Mouse (Mus musculus) limb, embryonic 11.5 days (tissue): ENCODE results near the gene Cdkn2d. TPM values are rescaled to one million over a fixed set of nuclear protein-coding genes. Genes with fewer than 3 reads are reported as not detected.

Experiments
- ATAC-seq: fragments of 200-750 bp; cut with Nextera tagmentation; 2 replicates; pipeline ENCODE4 v1.8.0; 2017; ENCODE audit warnings: low read depth; ENCODE audit not compliant: insufficient number of reproducible peaks, low FRiP score, low TSS enrichment
- DNase-seq: peaks from one replicate; pipeline ENCODE4 v3.0.0-alpha.2; 2015; ENCODE audit warnings: low spot score
- H3K27ac ChIP-seq: fragments of 300-500 bp; sonication (generic); replicated peaks from 2 replicates; pipeline ENCODE4 v1.5.1; 2014; ENCODE audit warnings: low read depth, mild to moderate bottlenecking, low read length
- H3K27me3 ChIP-seq: fragments of 300-500 bp; sonication (generic); 2 replicates; pipeline ENCODE4 v1.6.1; 2014; ENCODE audit warnings: mild to moderate bottlenecking, low read length, mixed read lengths; ENCODE audit not compliant: control insufficient read depth, insufficient read depth
- H3K36me3 ChIP-seq: fragments of 300-500 bp; sonication (generic); 2 replicates; pipeline ENCODE4 v1.6.1; 2014; ENCODE audit warnings: mild to moderate bottlenecking, low read length, moderate library complexity, mixed read lengths; ENCODE audit not compliant: control insufficient read depth, insufficient read depth
- H3K4me1 ChIP-seq: fragments of 300-500 bp; sonication (generic); 2 replicates; pipeline ENCODE4 v1.6.1; 2014; ENCODE audit warnings: low read length, mixed read lengths; ENCODE audit not compliant: control insufficient read depth, insufficient read depth
- H3K4me2 ChIP-seq: fragments of 300-500 bp; sonication (generic); 2 replicates; pipeline ENCODE4 v1.6.1; 2014; ENCODE audit warnings: low read depth, mild to moderate bottlenecking, moderate library complexity; ENCODE audit not compliant: severe bottlenecking
- H3K4me3 ChIP-seq: fragments of 300-500 bp; sonication (generic); 2 replicates; pipeline ENCODE4 v1.5.1; 2014; ENCODE audit warnings: low read depth, low read length
- H3K9ac ChIP-seq: fragments of 300-500 bp; sonication (generic); 2 replicates; pipeline ENCODE4 v1.6.1; 2014; ENCODE audit warnings: mild to moderate bottlenecking, low read length
- H3K9me3 ChIP-seq: fragments of 300-500 bp; sonication (generic); 2 replicates; pipeline ENCODE4 v1.6.1; 2016; ENCODE audit warnings: low read length; ENCODE audit not compliant: control insufficient read depth
- WGBS: fragments of 180-500 bp; shearing (Covaris S2); extraction: QIAGEN DNeasy Blood & Tissue Kit; methylation state at CpG from one replicate; pipeline ENCODE4 v1.1.7; 2014; 5-methylcytosine and 5-hydroxymethylcytosine counted together
- polyA plus RNA-seq: library from polyadenylated mRNA; unstranded; fragments of >200 nt; fragmentation: Nextera tagmentation; extraction: Ambion mirVana; gene quantifications from 2 replicates; pipeline ENCODE4 v1.2.1, GENCODE M21; 2014

The Cdkn2d gene
- polyA plus RNA-seq, 1 experiment from 2014 or later = 42.7 TPM

GRCm38 (mm10) chr9:21251116-21251735, 40.0 kb downstream of the Cdkn2d start:
- DNase-seq = no peak
- no peak overlapping the region for H3K9ac ChIP-seq
- H3K27me3 ChIP-seq = peaks cover 45% of the 10 kb centered on the region
- ATAC-seq = no peak
- no peak overlapping the region for H3K27ac ChIP-seq
- H3K9me3 ChIP-seq = no peaks in the 10 kb centered on the region
- H3K4me3 ChIP-seq = no peak overlapping the region
- H3K4me2 ChIP-seq = no peak overlapping the region
- no peaks in the 10 kb centered on the region for H3K36me3 ChIP-seq
- peaks cover 12% of the 10 kb centered on the region for H3K4me1 ChIP-seq
- WGBS = 37% methylated on average over 13 of the region's 13 CpGs

GRCm38 (mm10) chr9:21250509-21250908, 40.7 kb downstream of the Cdkn2d start:
- peaks cover 52% of the 10 kb centered on the region for H3K27me3 ChIP-seq
- DNase-seq = no peak

GRCm38 (mm10) chr9:21249629-21250508, 41.3 kb downstream of the Cdkn2d start:
- Histone ChIP-seq H3K9me3 (no peaks in the 10 kb centered on the region), H3K4me1 (peaks cover 15% of the 10 kb centered on the region), H3K4me3 (no peak overlapping the region), H3K27ac (no peak overlapping the region), H3K9ac (no peak overlapping the region), H3K36me3 (no peaks in the 10 kb centered on the region), H3K4me2 (no peak overlapping the region), H3K27me3 (peaks cover 59% of the 10 kb centered on the region)
- ATAC-seq (no peak), DNase-seq (no peak)
- WGBS = 17% methylated on average over 17 of the region's 17 CpGs

More at GRCm38 (mm10) chr9:21250509-21250908, 40.7 kb downstream of the Cdkn2d start:
- H3K36me3 ChIP-seq = no peaks in the 10 kb centered on the region
- H3K9me3 ChIP-seq = no peaks in the 10 kb centered on the region
- WGBS = 42% methylated on average over 2 of the region's 2 CpGs
- no peak for ATAC-seq
- no peak overlapping the region for H3K27ac ChIP-seq
- H3K4me3 ChIP-seq = no peak overlapping the region
- H3K9ac ChIP-seq = no peak overlapping the region
- H3K4me2 ChIP-seq = no peak overlapping the region
- H3K4me1 ChIP-seq = peaks cover 12% of the 10 kb centered on the region

- H3K4me2 ChIP-seq = peak within 1 kb of the TSS; percentile 33
- H3K27ac ChIP-seq = no peak within 1 kb of the TSS
- ATAC-seq = no peak
- peak; percentile 40 for DNase-seq
- no peak within 1 kb of the TSS for H3K9ac ChIP-seq
- 2% methylated on average over 29 of the region's 30 CpGs for WGBS
- H3K27me3 ChIP-seq = peaks cover 74% of the 10 kb centered on the region
- H3K9me3 ChIP-seq = no peaks in the 10 kb centered on the region
- peaks cover 22% of the 10 kb centered on the region for H3K4me1 ChIP-seq
- H3K4me3 ChIP-seq = peak within 1 kb of the TSS; percentile 16; the same call in 1 of the 2 replicates
- H3K36me3 ChIP-seq = no peaks in the 10 kb centered on the region
Measured at GRCm38 (mm10) chr9:21248326-21248725, 42.9 kb downstream of the Cdkn2d start, which contains the start of gene S1pr5. Gene S1pr5, minus strand, starts transcription at chr9:21248443.

GRCm38 (mm10) chr9:21246342-21246741, 44.9 kb downstream of the Cdkn2d start:
- WGBS = 70% methylated on average over 1 of the region's 1 CpGs
- no peak for ATAC-seq

GRCm38 (mm10) chr9:21245113-21245487, 46.1 kb downstream of the Cdkn2d start:
- Histone ChIP-seq H3K36me3 (no peaks in the 10 kb centered on the region), H3K4me3 (peak overlapping the region; percentile 45), H3K27ac (no peak overlapping the region), H3K4me2 (peak overlapping the region; percentile 77), H3K9ac (peak overlapping the region; percentile 47), H3K4me1 (peaks cover 16% of the 10 kb centered on the region), H3K27me3 (peaks cover 72% of the 10 kb centered on the region), H3K9me3 (no peaks in the 10 kb centered on the region)
- 3% methylated on average over 16 of the region's 16 CpGs for WGBS
- DNase-seq (no peak), ATAC-seq (no peak)

More at GRCm38 (mm10) chr9:21246342-21246741, 44.9 kb downstream of the Cdkn2d start:
- peaks cover 21% of the 10 kb centered on the region for H3K4me1 ChIP-seq
- H3K27ac ChIP-seq = no peak overlapping the region
- H3K27me3 ChIP-seq = peaks cover 83% of the 10 kb centered on the region
- H3K36me3 ChIP-seq = no peaks in the 10 kb centered on the region
- H3K4me3 ChIP-seq = no peak overlapping the region
- H3K4me2 ChIP-seq = no peak overlapping the region
- H3K9ac ChIP-seq = no peak overlapping the region
- H3K9me3 ChIP-seq = no peaks in the 10 kb centered on the region
- no peak for DNase-seq

GRCm38 (mm10) chr9:21244428-21245112, 46.6 kb downstream of the Cdkn2d start:
- H3K9me3 ChIP-seq = no peaks in the 10 kb centered on the region
- no peak; the same call in 1 of the 2 replicates for ATAC-seq
- no peaks in the 10 kb centered on the region for H3K36me3 ChIP-seq
- no peak overlapping the region for H3K27ac ChIP-seq
- WGBS = 1% methylated on average over 72 of the region's 72 CpGs
- peak overlapping the region; percentile 47 for H3K9ac ChIP-seq
- H3K4me1 ChIP-seq = peaks cover 16% of the 10 kb centered on the region
- H3K27me3 ChIP-seq = peaks cover 67% of the 10 kb centered on the region
- H3K4me2 ChIP-seq = peak overlapping the region; percentile 77
- peak; percentile 70 for DNase-seq
- peak overlapping the region; percentile 45 for H3K4me3 ChIP-seq

GRCm38 (mm10) chr9:21243826-21244427, 47.3 kb downstream of the Cdkn2d start:
- no peak overlapping the region for H3K9ac ChIP-seq
- peaks cover 60% of the 10 kb centered on the region for H3K27me3 ChIP-seq
- no peaks in the 10 kb centered on the region for H3K36me3 ChIP-seq
- WGBS = 19% methylated on average over 42 of the region's 42 CpGs
- no peaks in the 10 kb centered on the region for H3K9me3 ChIP-seq
- H3K4me2 ChIP-seq = peak overlapping the region; percentile 77
- peaks cover 16% of the 10 kb centered on the region for H3K4me1 ChIP-seq
- peak overlapping the region; percentile 45 for H3K4me3 ChIP-seq
- H3K27ac ChIP-seq = no peak overlapping the region
- DNase-seq = peak; percentile 42
- no peak for ATAC-seq
